Mouse (Mus musculus) ovary, adult 18-20 months (tissue): ENCODE measurements around the gene Prkcg.

Experiments used
- DNase-seq: peaks from one replicate; pipeline ENCODE4 v3.0.0; 2022; ENCODE audit warnings: low spot score, mixed read lengths

The Prkcg gene

GRCm38 (mm10) chr7:3317704-3318103 lies 28.7 kb downstream of the Prkcg start:
- no peak for DNase-seq

- DNase-seq: no peak
Observed at GRCm38 (mm10) chr7:3320856-3321255, 31.9 kb downstream of the Prkcg start.

- DNase-seq: no peak
Observed at GRCm38 (mm10) chr7:3323826-3324225, 34.8 kb downstream of the Prkcg start.

GRCm38 (mm10) chr7:3327961-3328360 lies 39.0 kb downstream of the Prkcg start:
- DNase-seq: no peak

DNA sequence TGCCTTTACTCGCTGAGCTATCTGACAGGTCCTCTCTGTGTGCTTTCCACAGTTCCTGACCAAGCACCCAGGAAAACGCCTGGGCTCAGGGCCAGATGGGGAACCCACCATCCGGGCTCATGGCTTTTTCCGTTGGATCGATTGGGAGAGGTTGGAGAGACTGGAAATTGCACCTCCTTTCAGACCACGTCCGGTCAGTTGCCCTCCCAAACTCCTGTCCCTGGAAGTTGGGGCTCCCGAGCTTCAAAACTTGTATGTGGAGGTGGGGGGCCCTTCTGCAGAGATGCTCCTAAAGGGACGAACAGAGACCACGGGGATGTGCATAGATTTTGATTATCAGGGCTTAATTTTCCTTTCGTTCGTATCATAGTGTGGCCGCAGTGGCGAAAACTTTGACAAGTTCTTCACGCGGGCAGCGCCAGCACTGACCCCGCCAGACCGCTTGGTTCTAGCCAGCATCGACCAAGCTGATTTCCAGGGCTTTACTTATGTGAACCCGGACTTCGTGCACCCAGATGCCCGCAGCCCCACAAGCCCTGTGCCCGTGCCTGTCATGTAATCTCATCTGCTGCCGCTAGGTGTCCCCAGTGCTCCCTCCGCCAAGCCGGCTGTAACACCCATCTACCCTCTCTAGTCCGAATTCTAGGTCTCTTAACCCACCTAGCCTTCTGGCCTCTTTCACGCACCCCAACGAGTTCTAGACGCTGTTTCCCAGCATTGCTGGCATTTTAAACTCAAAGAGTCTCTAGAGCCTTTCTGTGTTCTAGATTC lies 41.0 kb downstream of the Prkcg start:
- DNase-seq: peak; percentile 34

DNA sequence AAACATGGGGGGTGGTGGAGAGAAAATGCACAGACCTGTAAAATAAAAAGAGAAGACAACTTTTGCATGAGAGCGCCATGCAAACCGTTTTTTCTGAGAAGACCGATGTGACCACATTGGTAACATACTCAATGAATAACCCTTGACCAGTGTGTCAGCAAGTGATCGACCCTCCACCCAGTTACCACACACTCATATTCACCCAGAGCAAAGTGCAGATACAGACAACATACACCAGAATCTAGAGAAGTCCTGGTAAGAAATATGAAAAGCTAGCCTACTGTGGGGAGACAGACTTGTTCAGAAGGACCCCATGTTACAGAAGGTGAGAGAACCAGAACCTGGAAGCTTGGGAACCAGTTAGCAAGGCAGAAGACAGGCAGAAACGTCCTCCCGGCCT lies 42.2 kb downstream of the Prkcg start:
- no peak for DNase-seq

DNA sequence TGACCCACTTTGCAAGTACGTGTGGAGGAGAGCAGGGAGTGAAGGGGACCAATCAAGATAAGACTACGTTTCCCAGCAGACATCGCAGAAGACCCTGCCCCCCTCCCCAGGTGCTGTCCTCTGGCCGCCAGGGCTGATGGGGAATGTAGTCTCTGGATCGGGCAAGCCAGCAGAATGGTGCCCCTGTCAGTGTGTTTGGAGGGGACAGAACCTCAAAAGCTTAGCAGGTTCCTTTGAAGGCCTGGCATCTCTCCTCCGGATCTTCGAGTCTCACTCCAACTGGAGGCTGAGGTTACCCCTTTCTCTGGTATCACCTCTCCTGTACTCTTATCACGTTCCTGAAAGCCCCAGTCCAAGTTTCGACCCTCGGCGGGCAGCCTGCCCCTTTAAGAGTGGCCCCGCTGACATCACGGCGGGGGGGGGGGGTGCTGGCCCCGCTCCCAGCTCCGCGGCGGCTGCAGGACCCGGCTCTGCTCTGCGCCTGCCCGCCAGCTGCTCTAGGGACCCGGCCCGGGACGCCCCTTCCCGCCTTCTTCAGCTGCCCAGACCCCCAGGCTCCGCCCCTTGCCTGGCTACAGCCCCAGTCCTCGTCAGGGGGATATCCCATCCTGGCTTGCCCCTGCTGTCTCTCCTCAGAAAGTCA lies 42.7 kb downstream of the Prkcg start:
- DNase-seq: peak; percentile 10

DNA sequence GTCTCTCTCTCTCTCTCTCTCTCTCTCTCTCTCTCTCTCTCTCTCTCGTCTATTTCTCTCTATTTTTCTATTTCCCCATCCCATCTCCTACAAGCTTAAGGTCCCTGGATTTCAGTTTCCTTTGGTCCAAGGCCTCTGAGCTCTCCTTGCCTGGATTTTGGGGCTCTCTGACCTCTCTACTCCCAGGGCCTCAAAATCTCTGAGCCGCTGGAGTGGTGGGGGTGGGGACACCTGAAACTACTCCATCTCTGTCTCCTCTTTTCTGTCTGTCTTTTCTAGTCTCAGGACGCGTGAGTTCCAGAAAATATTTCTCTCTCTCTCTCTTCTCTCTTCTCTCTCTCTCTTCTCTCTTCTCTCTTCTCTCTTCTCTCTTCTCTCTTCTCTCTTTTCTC lies 43.2 kb downstream of the Prkcg start:
- DNase-seq: no peak

DNA sequence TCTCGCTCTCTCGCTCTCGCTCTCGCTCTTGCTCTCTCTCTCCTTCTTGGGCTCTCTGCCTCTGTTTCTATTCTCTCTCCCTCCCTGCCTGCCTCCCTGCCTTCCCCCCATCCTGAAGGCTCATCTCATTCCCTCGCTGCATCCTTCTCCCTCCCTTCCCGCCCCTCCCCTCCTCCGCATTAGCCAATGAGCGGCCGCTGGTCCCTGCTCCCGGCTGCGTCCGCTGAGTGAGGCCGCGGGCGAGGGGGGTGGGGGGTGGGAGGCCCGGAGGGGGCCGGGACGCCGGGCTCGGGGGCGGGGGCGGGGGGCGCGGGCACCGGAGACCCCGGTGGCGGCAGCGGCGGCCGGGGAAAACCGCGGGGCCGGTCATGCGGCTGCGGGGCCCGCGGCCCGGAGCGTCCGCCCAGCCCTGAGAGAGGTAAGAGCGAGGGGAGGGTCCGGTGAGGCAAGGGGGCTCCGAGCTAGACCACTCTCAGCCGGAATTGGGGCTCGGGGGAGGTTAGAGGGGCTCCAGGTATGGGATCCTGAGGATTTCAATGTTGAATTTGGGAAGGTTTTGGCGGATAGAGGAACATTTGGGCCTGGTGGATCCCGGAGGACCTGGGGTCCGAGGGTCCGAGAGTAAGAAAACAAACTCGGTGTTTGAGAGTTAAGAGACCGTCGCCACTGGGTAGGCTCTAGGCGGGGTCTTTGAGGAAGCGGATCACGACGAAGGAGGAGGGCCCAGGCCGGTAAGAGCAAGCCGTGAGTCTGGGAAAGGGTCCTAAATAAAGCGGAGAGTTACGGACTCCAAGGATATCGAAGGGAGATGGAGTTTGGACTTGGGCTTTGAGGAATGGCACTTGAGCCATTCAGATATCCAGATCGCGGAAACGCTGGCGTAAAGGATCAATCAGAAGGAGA lies 43.9 kb downstream of the Prkcg start, which contains the start of gene Cacng7:
Gene Cacng7 (plus strand): TSS at position 337 of the 903 bp plus-strand sequence.
- no peak for DNase-seq

DNA sequence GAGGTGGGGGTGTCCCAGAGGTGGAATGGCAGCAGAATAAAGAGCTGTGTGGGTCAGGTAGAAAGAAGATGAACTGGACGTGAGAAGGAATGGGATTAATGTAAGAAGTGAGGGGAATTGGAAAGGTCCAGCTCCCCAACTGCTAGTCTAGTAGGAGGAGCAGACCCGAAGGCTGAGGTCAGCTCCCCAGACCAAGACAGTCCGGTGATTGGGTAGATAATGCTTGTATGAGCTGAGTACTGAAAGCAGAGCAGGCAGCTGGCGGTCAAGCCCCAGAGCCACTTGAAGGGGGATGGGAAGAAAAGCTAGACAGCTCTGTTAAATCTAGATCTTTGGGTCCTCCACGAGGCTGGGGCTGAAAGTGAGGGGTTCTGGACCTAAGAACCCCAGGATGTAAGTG lies 44.6 kb downstream of the Prkcg start:
- DNase-seq: no peak

GRCm38 (mm10) chr7:3336412-3336811 lies 47.4 kb downstream of the Prkcg start:
- no peak for DNase-seq

- DNase-seq: no peak
Observed at GRCm38 (mm10) chr7:3338286-3338935, 49.4 kb downstream of the Prkcg start.

DNA sequence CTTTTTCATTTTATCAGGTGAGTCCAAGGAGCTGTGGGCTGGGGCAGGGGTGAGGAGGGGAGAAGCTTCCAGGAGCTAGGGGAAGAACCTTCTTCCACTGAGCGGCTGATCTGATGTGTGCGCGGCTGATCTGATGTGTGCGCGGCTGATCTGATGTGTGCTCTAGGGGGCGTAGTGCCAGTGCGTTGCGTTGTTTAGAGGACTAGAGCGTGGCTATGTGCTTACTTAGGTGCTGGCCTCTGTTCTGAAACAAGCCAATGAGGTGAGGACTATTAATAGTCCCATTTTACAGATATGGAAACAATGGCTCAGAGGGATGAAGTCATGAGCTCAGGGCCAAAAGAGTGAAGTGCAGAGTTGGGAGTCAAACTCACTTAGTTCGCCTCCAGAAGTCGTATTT lies 50.0 kb downstream of the Prkcg start:
- DNase-seq: no peak

GRCm38 (mm10) chr7:3343861-3344260 lies 54.9 kb downstream of the Prkcg start:
- DNase-seq: no peak

- no peak for DNase-seq
Observed at GRCm38 (mm10) chr7:3345301-3345700, 56.3 kb downstream of the Prkcg start.

GRCm38 (mm10) chr7:3347366-3348287 lies 58.6 kb downstream of the Prkcg start:
- no peak for DNase-seq

- DNase-seq: no peak
Observed at GRCm38 (mm10) chr7:3348326-3348725, 59.3 kb downstream of the Prkcg start.

- DNase-seq: no peak
Observed at GRCm38 (mm10) chr7:3349775-3350174, 60.8 kb downstream of the Prkcg start.

DNA sequence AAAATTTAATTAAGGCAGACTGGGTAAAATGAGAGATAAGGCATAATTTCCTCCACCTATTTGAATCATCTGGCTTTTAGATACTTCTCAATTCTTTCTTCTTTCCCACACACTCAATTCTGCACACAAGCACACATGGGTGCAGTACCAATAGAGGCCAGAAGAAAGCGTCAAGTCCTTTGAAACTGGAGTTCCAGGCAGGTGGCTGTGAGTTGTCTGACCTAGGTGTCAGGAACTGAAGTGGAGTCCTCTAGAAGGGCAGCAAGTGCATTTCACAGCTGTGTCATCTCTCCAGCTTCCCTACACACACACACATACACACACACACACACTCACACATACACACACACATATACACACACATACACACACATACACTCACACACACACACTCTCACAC lies 62.6 kb downstream of the Prkcg start:
- no peak for DNase-seq

GRCm38 (mm10) chr7:3354850-3355249 lies 65.9 kb downstream of the Prkcg start:
- no peak for DNase-seq

DNA sequence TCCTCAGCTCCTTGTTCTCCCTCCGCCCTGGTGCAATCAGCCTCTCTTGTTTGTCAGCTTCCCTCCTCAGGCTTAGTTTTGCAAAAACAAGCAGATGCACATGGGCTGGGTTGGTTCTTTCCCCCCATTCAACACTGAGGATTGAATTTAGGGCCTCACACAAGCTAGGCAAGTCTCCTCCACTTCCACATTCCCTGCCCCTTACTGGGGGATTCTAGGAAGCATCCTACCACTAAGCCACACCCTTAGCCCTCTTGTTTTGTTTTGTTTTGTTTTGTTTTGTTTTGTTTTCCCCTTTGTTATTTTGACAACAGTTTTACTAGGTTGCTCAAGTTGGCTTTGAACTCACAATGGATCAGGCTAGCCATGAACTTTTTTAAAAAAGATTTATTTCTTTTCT lies 71.7 kb downstream of the Prkcg start:
- DNase-seq: no peak
